Mouse (Mus musculus): ENCODE data around the gene Gucy2g.

DNA sequence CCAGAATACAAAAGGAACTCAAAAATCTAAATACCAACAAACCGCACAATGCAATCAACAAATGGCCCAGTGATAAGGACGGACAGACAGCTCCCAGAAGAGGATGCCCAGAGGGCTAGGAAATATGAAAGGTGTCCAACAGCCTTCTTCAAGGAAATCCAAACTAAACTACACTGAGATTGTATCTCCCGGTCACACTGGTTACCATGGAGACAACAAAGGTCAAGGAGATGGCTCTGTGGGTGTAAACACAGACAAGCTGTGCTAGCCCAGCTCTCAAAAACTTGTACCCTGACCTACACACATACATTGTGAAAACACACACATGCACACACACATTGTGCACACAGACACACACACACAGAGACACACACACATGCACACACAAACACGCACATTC lies 78.8 kb downstream of the Gucy2g start:
- TF ChIP-seq CTCF (IDR thresholded peaks at IDR 0.05; ENCODE audit: insufficient read depth, low read length) = no peak
- TF ChIP-seq POLR2A (IDR thresholded peaks at IDR 0.05; ENCODE audit: borderline replicate concordance, extremely low read depth, low read depth, low read length) = no peak

Measured in lung, adult 2 months (tissue).